Comparison of ENCODE assay signal across 9 mouse cellular contexts in the genomic region with DNA sequence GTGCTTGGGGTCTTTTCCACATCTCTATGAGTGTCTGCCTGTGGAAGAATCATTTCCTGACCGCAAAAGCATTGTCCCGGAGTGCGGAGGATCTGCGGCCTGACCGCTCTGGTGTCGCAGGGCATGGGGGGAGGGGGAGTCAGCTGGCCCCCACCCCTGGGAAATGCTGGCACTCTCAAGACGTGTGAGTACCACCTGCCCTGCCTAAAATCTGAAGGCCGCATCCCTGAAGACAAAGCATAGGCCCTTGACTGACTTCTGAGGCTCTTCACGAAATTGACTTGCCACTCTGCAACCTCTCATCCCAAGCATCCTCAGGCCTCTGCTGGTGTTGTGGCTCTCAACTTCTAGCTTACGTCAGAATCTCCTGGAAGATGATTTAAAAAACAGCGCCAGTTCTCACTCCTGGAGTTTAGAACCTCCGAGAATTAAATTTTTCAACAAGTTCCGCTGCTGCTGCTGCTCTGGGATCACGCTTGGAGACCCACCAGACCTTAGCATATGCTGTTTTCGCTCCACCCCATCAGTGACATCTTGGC. TPM values are rescaled to one million over a fixed set of nuclear protein-coding genes. Genes with fewer than 3 reads are reported as not detected.
DNase-seq lines count a peak whose midpoint lies in the region; ATAC-seq and TF ChIP-seq lines count a peak whose summit lies in the region.
"Had no signal": no experiment of that assay in that cellular context is flagged by ENCODE, and none has a peak within 500 bp of the region (broad histone marks: within the 10 kb centered on the region; RNA-seq: fewer than 3 reads in every experiment).

No protein-coding gene starts in this region.

- H3K36me3 ChIP-seq in embryonic facial prominence, embryonic 12.5 days, result no peaks in the 10 kb centered on the region
- H3K36me3 ChIP-seq in intestine, embryonic 16.5 days (ENCODE audit: control insufficient read depth, insufficient read depth, low read length), result 0 out of 2 replicates have a peak, but pooled peaks cover 3% of the 10 kb centered on the region
- H3K36me3 ChIP-seq in neural tube, embryonic 12.5 days, result no peaks in the 10 kb centered on the region; the same call in 1 of the 2 replicates

- H3K9ac ChIP-seq in embryonic facial prominence, embryonic 12.5 days, result peak overlapping the region; percentile 20; the same call in 1 of the 2 replicates
- peak overlapping the region; percentile 99 for H3K9ac ChIP-seq in intestine, embryonic 16.5 days (ENCODE audit: low read depth, low read length)
- H3K9ac ChIP-seq in neural tube, embryonic 12.5 days, result peak overlapping the region; percentile 92

- H3K4me2 ChIP-seq in embryonic facial prominence, embryonic 12.5 days (replicated peaks), result peak overlapping the region; percentile 78
- peak overlapping the region; percentile 87 for H3K4me2 ChIP-seq in intestine, embryonic 16.5 days (ENCODE audit: low read depth, low read length)
- peak overlapping the region; percentile 86 for H3K4me2 ChIP-seq in neural tube, embryonic 12.5 days (replicated peaks)

- no peak for TF ChIP-seq CTCF in layer of hippocampus, adult 2 months (conservative IDR thresholded peaks at IDR 0.05)

- no peaks in the 10 kb centered on the region for H3K9me3 ChIP-seq in embryonic facial prominence, embryonic 12.5 days
- H3K9me3 ChIP-seq in intestine, embryonic 16.5 days (ENCODE audit: control insufficient read depth, low read length), result no peaks in the 10 kb centered on the region
- H3K9me3 ChIP-seq in neural tube, embryonic 12.5 days, result no peaks in the 10 kb centered on the region

- H3K27ac ChIP-seq in layer of hippocampus, adult 2 months, result peak overlapping the region; percentile 72
- H3K27ac ChIP-seq in embryonic facial prominence, embryonic 12.5 days, result peak overlapping the region; percentile 96
- no peak overlapping the region for H3K27ac ChIP-seq in intestine, embryonic 16.5 days (ENCODE audit: low read length)
- no peak overlapping the region for H3K27ac ChIP-seq in neural tube, embryonic 12.5 days

- no peaks in the 10 kb centered on the region for H3K27me3 ChIP-seq in embryonic facial prominence, embryonic 12.5 days
- H3K27me3 ChIP-seq in intestine, embryonic 16.5 days (replicated peaks; ENCODE audit: control insufficient read depth, insufficient read depth, low read length), result no peaks in the 10 kb centered on the region
- H3K27me3 ChIP-seq in neural tube, embryonic 12.5 days (replicated peaks), result no peaks in the 10 kb centered on the region

- H3K4me1 ChIP-seq in embryonic facial prominence, embryonic 12.5 days, result peaks cover 35% of the 10 kb centered on the region
- peaks cover 33% of the 10 kb centered on the region for H3K4me1 ChIP-seq in intestine, embryonic 16.5 days (ENCODE audit: control insufficient read depth, insufficient read depth, low read length)
- H3K4me1 ChIP-seq in neural tube, embryonic 12.5 days, result peaks cover 18% of the 10 kb centered on the region

- 29% methylated on average over 15 of the region's 15 CpGs for WGBS in embryonic facial prominence, embryonic 12.5 days
- WGBS in intestine, embryonic 16.5 days, result 32% methylated on average over 15 of the region's 15 CpGs
- 32% methylated on average over 15 of the region's 15 CpGs for WGBS in neural tube, embryonic 12.5 days

- intact Hi-C loops in gastrocnemius, postnatal 36 days (cut with DNase I), result no loop called here

- DNase-seq in layer of hippocampus, adult 2 months (ENCODE audit: low spot score in 2 of 2), result no peak
- no peak for DNase-seq in layer of hippocampus, postnatal 25 days (ENCODE audit: extremely low spot score in 1 of 2, low spot score in 1 of 2)
- DNase-seq in gastrocnemius, postnatal 36 days, result no peak
- DNase-seq in spleen, postnatal 14 days (ENCODE audit: low spot score in 2 of 2), result no peak
- no peak for DNase-seq in right cerebral cortex, adult 2 months (ENCODE audit: low spot score in 2 of 2)

- ATAC-seq in embryonic facial prominence, embryonic 12.5 days (ENCODE audit: insufficient number of reproducible peaks, insufficient read depth, low FRiP score, low TSS enrichment), result no peak
- no peak; the same call in none of the 2 replicates for ATAC-seq in intestine, embryonic 16.5 days
- peak; percentile 46 for ATAC-seq in neural tube, embryonic 12.5 days (ENCODE audit: low FRiP score, low read depth)

- peak overlapping the region; percentile 70 for H3K4me3 ChIP-seq in layer of hippocampus, adult 2 months
- H3K4me3 ChIP-seq in embryonic facial prominence, embryonic 12.5 days, result peak overlapping the region; percentile 95
- peak overlapping the region; percentile 100 for H3K4me3 ChIP-seq in intestine, embryonic 16.5 days (ENCODE audit: low read length)
- peak overlapping the region; percentile 91 for H3K4me3 ChIP-seq in neural tube, embryonic 12.5 days

RNA-seq across cellular contexts. Expression of gene Xylt2, which starts 0.4 kb away (rescaled TPM):
- total RNA-seq in layer of hippocampus, adult 2 months (2021), result 10 to 100 TPM; 25.5 to 27.7 TPM
- 10 to 100 TPM; 24.2 to 24.8 TPM for total RNA-seq in layer of hippocampus, postnatal 25 days (2021)
- polyA plus RNA-seq in embryonic facial prominence, embryonic 12.5 days (2016; fragmentation: Nextera tagmentation; extraction: Ambion mirVana), result 29.0 and 29.5 TPM in 2 replicates
- polyA plus RNA-seq in intestine, embryonic 16.5 days (2015; fragmentation: Nextera tagmentation; extraction: Ambion mirVana), result 11.3 and 11.6 TPM in 2 replicates
- polyA plus RNA-seq in neural tube, embryonic 12.5 days (2016; fragmentation: Nextera tagmentation; extraction: Ambion mirVana), result 18.5 and 19.5 TPM in 2 replicates
- total RNA-seq in gastrocnemius, postnatal 36 days (2021), result 1 to 10 TPM; 3.2 to 4.5 TPM

RNA-seq across cellular contexts. Expression of gene Eme1, which starts 23.9 kb away (rescaled TPM):
- total RNA-seq in layer of hippocampus, adult 2 months (2021), result under 1 TPM; 0.27 to 0.41 TPM
- total RNA-seq in layer of hippocampus, postnatal 25 days (2021), result under 1 TPM; 0.28 to 0.44 TPM
- 33.3 and 37.5 TPM in 2 replicates for polyA plus RNA-seq in embryonic facial prominence, embryonic 12.5 days (2016; fragmentation: Nextera tagmentation; extraction: Ambion mirVana)
- 14.4 and 16.0 TPM in 2 replicates for polyA plus RNA-seq in intestine, embryonic 16.5 days (2015; fragmentation: Nextera tagmentation; extraction: Ambion mirVana)
- 19.8 and 23.0 TPM in 2 replicates for polyA plus RNA-seq in neural tube, embryonic 12.5 days (2016; fragmentation: Nextera tagmentation; extraction: Ambion mirVana)
- under 1 TPM in 1 of 2 experiments, not detected in 1; 0.26 TPM for total RNA-seq in gastrocnemius, postnatal 36 days (2021)

RNA-seq across cellular contexts. Expression of gene Mrpl27, which starts 24.1 kb away (rescaled TPM):
- total RNA-seq in layer of hippocampus, adult 2 months (2021), result 10 to 100 TPM; 60.8 to 66.0 TPM
- 10 to 100 TPM; 72.9 to 80.1 TPM for total RNA-seq in layer of hippocampus, postnatal 25 days (2021)
- polyA plus RNA-seq in embryonic facial prominence, embryonic 12.5 days (2016; fragmentation: Nextera tagmentation; extraction: Ambion mirVana), result 139 and 142 TPM in 2 replicates
- 141 and 151 TPM in 2 replicates for polyA plus RNA-seq in intestine, embryonic 16.5 days (2015; fragmentation: Nextera tagmentation; extraction: Ambion mirVana)
- 128 and 134 TPM in 2 replicates for polyA plus RNA-seq in neural tube, embryonic 12.5 days (2016; fragmentation: Nextera tagmentation; extraction: Ambion mirVana)
- total RNA-seq in gastrocnemius, postnatal 36 days (2021), result 10 to 100 TPM; 45.0 to 50.1 TPM

RNA-seq across cellular contexts. Expression of gene Gm11541, which starts 26.6 kb away (rescaled TPM):
- not detected for total RNA-seq in layer of hippocampus, adult 2 months (2021)
- total RNA-seq in layer of hippocampus, postnatal 25 days (2021), result not detected
- polyA plus RNA-seq in embryonic facial prominence, embryonic 12.5 days (2016; fragmentation: Nextera tagmentation; extraction: Ambion mirVana), result 0.52 and 0.95 TPM in 2 replicates
- polyA plus RNA-seq in intestine, embryonic 16.5 days (2015; fragmentation: Nextera tagmentation; extraction: Ambion mirVana), result 0.42 and 0.50 TPM in 2 replicates
- polyA plus RNA-seq in neural tube, embryonic 12.5 days (2016; fragmentation: Nextera tagmentation; extraction: Ambion mirVana), result 0.15 TPM in 1 of 2 replicates, not detected in the other
- not detected for total RNA-seq in gastrocnemius, postnatal 36 days (2021)
- total RNA-seq: adrenal gland, adult 8-10 months had no signal

RNA-seq across cellular contexts. Expression of gene Lrrc59, which starts 48.1 kb away (rescaled TPM):
- total RNA-seq in layer of hippocampus, adult 2 months (2021), result 10 to 100 TPM; 74.8 to 75.8 TPM
- 10 to 100 TPM; 71.6 to 79.1 TPM for total RNA-seq in layer of hippocampus, postnatal 25 days (2021)
- 222 and 225 TPM in 2 replicates for polyA plus RNA-seq in embryonic facial prominence, embryonic 12.5 days (2016; fragmentation: Nextera tagmentation; extraction: Ambion mirVana)
- 254 and 256 TPM in 2 replicates for polyA plus RNA-seq in intestine, embryonic 16.5 days (2015; fragmentation: Nextera tagmentation; extraction: Ambion mirVana)
- 201 and 203 TPM in 2 replicates for polyA plus RNA-seq in neural tube, embryonic 12.5 days (2016; fragmentation: Nextera tagmentation; extraction: Ambion mirVana)
- total RNA-seq in gastrocnemius, postnatal 36 days (2021), result 10 to 100 TPM; 31.3 to 31.4 TPM

Comparison
In these comparisons a context has a peak if more than half of its experiments do, and no peak if none do; other contexts are left out.
1. H3K27ac ChIP-seq: peak in layer of hippocampus, adult 2 months (single experiment) and embryonic facial prominence, embryonic 12.5 days (single experiment); none in intestine, embryonic 16.5 days (single experiment) and neural tube, embryonic 12.5 days (single experiment).
2. H3K9ac ChIP-seq: peak in every context shown above with its lines; median percentile 99 in intestine, embryonic 16.5 days; 92 in neural tube, embryonic 12.5 days; 20 in embryonic facial prominence, embryonic 12.5 days.
3. RNA of gene Xylt2, which starts 0.4 kb away (total RNA-seq): 25.5 to 27.7 TPM in layer of hippocampus, adult 2 months and 24.2 to 24.8 TPM in layer of hippocampus, postnatal 25 days; 3.2 to 4.5 TPM in gastrocnemius, postnatal 36 days; every median in the first group is over 4 times any median in the second.
4. Peak in every context shown above with its lines, with median percentiles within 50 percentile points of each other: H3K4me3 ChIP-seq and H3K4me2 ChIP-seq.